ENCODE assay signal across 9 mouse cellular contexts in genomic region chr19:43615074-43615445, GRCm38 (mm10). TPM values are rescaled to one million over a fixed set of nuclear protein-coding genes. Genes with fewer than 3 reads are reported as not detected.
DNase-seq lines count a peak whose midpoint lies in the region; ATAC-seq and TF ChIP-seq lines count a peak whose summit lies in the region.
"Had no signal": no experiment of that assay in that cellular context is flagged by ENCODE, and none has a peak within 500 bp of the region (broad histone marks: within the 10 kb centered on the region; RNA-seq: fewer than 3 reads in every experiment).

No protein-coding gene starts in this region.

- H3K4me1 ChIP-seq in lung, postnatal 0 days (ENCODE audit: insufficient read depth, low read depth, low read length): peaks cover 21% of the 10 kb centered on the region
- H3K4me1 ChIP-seq in forebrain, embryonic 14.5 days (ENCODE audit: control insufficient read depth, insufficient read depth, low read length): peaks cover 12% of the 10 kb centered on the region
- peaks cover 35% of the 10 kb centered on the region for H3K4me1 ChIP-seq in limb, embryonic 13.5 days
- peaks cover 24% of the 10 kb centered on the region for H3K4me1 ChIP-seq in stomach, embryonic 15.5 days
- H3K4me1 ChIP-seq in thymus, adult 2 months (replicated peaks; ENCODE audit: control insufficient read depth, insufficient read depth, low read length): peaks cover 12% of the 10 kb centered on the region; the same call in 1 of the 2 replicates

- TF ChIP-seq CTCF in lung, postnatal 0 days (IDR thresholded peaks at IDR 0.05): no peak
- no peak for TF ChIP-seq CTCF in thymus, adult 2 months (IDR thresholded peaks at IDR 0.05; ENCODE audit: borderline replicate concordance, control insufficient read depth, extremely low read depth, insufficient read depth, low read length, poor library complexity)

- H3K36me3 ChIP-seq in lung, postnatal 0 days (ENCODE audit: insufficient read depth, low read length): no peaks in the 10 kb centered on the region
- no peaks in the 10 kb centered on the region for H3K36me3 ChIP-seq in forebrain, embryonic 14.5 days (ENCODE audit: control insufficient read depth, insufficient read depth, low read length)
- no peaks in the 10 kb centered on the region for H3K36me3 ChIP-seq in limb, embryonic 13.5 days
- no peaks in the 10 kb centered on the region for H3K36me3 ChIP-seq in stomach, embryonic 15.5 days
- no peaks in the 10 kb centered on the region for H3K36me3 ChIP-seq in thymus, adult 2 months (ENCODE audit: control insufficient read depth, insufficient read depth, low read length)

- peak overlapping the region; percentile 15 for H3K4me3 ChIP-seq in lung, postnatal 0 days (ENCODE audit: low read depth, low read length)
- H3K4me3 ChIP-seq in forebrain, embryonic 14.5 days (ENCODE audit: low read depth, low read length): peak overlapping the region; percentile 44
- H3K4me3 ChIP-seq in limb, embryonic 13.5 days: peak overlapping the region; percentile 34
- peak overlapping the region; percentile 41 for H3K4me3 ChIP-seq in stomach, embryonic 15.5 days (replicated peaks)
- H3K4me3 ChIP-seq in thymus, adult 2 months (ENCODE audit: control insufficient read depth, insufficient read depth, low read length): no peak overlapping the region

- TF ChIP-seq POLR2A in thymus, adult 2 months (IDR thresholded peaks at IDR 0.05; ENCODE audit: control insufficient read depth, extremely low read depth, insufficient read depth, low read length, poor library complexity): no peak

- H3K4me2 ChIP-seq in lung, postnatal 0 days (replicated peaks; ENCODE audit: low read depth, low read length): peak overlapping the region; percentile 48
- H3K4me2 ChIP-seq in forebrain, embryonic 14.5 days (ENCODE audit: low read length): peak overlapping the region; percentile 66
- H3K4me2 ChIP-seq in limb, embryonic 13.5 days (replicated peaks): peak overlapping the region; percentile 59
- H3K4me2 ChIP-seq in stomach, embryonic 15.5 days: peak overlapping the region; percentile 52

- peaks cover 95% of the 10 kb centered on the region for H3K27me3 ChIP-seq in lung, postnatal 0 days (replicated peaks; ENCODE audit: insufficient read depth, low read length)
- peaks cover 61% of the 10 kb centered on the region for H3K27me3 ChIP-seq in forebrain, embryonic 14.5 days (replicated peaks; ENCODE audit: control insufficient read depth, insufficient read depth, low read length)
- H3K27me3 ChIP-seq in limb, embryonic 13.5 days: peaks cover 100% of the 10 kb centered on the region
- peaks cover 89% of the 10 kb centered on the region for H3K27me3 ChIP-seq in stomach, embryonic 15.5 days (replicated peaks)
- H3K27me3 ChIP-seq in thymus, adult 2 months (ENCODE audit: control insufficient read depth, insufficient read depth, low read length): peaks cover 65% of the 10 kb centered on the region; the same call in 1 of the 2 replicates

- ATAC-seq in lung, postnatal 0 days: no peak
- ATAC-seq in forebrain, embryonic 14.5 days: peak; percentile 10; the same call in 1 of the 2 replicates
- no peak for ATAC-seq in limb, embryonic 13.5 days (ENCODE audit: low FRiP score, low read depth)
- no peak for ATAC-seq in stomach, embryonic 15.5 days (ENCODE audit: insufficient read depth, low FRiP score, low read depth)

- 3% methylated on average over 19 of the region's 20 CpGs for WGBS in lung, postnatal 0 days
- under 1% methylated on average over 20 of the region's 20 CpGs for WGBS in forebrain, embryonic 14.5 days
- WGBS in limb, embryonic 13.5 days: 1% methylated on average over 20 of the region's 20 CpGs
- WGBS in stomach, embryonic 15.5 days: 2% methylated on average over 19 of the region's 20 CpGs
- 6% methylated on average over 20 of the region's 20 CpGs for WGBS in thymus, adult 2 months

- DNase-seq in lung, postnatal 0 days (ENCODE audit: low spot score): no peak
- no peak for DNase-seq in lung, postnatal 10 days
- peak; percentile 49 for DNase-seq in forebrain, embryonic 14.5 days (ENCODE audit: low spot score)
- DNase-seq in thymus, adult 2 months: no peak
- DNase-seq in cerebellum, postnatal 25 days: no peak
- no peak for DNase-seq in gastrocnemius, adult 8-10 months (ENCODE audit: low spot score in 2 of 2)
- DNase-seq: lung, postnatal 4 days had no signal

- H3K27ac ChIP-seq in lung, postnatal 0 days (ENCODE audit: low read length): no peak overlapping the region
- H3K27ac ChIP-seq in forebrain, embryonic 14.5 days (ENCODE audit: low read depth, low read length): peak overlapping the region; percentile 52
- H3K27ac ChIP-seq in limb, embryonic 13.5 days: no peak overlapping the region
- no peak overlapping the region for H3K27ac ChIP-seq in stomach, embryonic 15.5 days
- no peak overlapping the region for H3K27ac ChIP-seq in thymus, adult 2 months (ENCODE audit: control insufficient read depth, insufficient read depth, low read length)

- no peaks in the 10 kb centered on the region for H3K9me3 ChIP-seq in lung, postnatal 0 days (ENCODE audit: low read length)
- H3K9me3 ChIP-seq in forebrain, embryonic 14.5 days (replicated peaks; ENCODE audit: control insufficient read depth, low read length): no peaks in the 10 kb centered on the region
- no peaks in the 10 kb centered on the region for H3K9me3 ChIP-seq in limb, embryonic 13.5 days
- H3K9me3 ChIP-seq in stomach, embryonic 15.5 days: no peaks in the 10 kb centered on the region

- TF ChIP-seq EP300 in lung, postnatal 0 days (IDR thresholded peaks at IDR 0.05): no peak

- no peak overlapping the region for H3K9ac ChIP-seq in lung, postnatal 0 days (replicated peaks; ENCODE audit: low read depth)
- H3K9ac ChIP-seq in forebrain, embryonic 14.5 days (ENCODE audit: low read length): peak overlapping the region; percentile 69
- H3K9ac ChIP-seq in limb, embryonic 13.5 days: no peak overlapping the region
- H3K9ac ChIP-seq in stomach, embryonic 15.5 days: no peak overlapping the region

RNA-seq across cellular contexts. Expression of gene Nkx2-3, which starts 2.9 kb away (rescaled TPM):
- not detected in 2 replicates for polyA plus RNA-seq in lung, postnatal 0 days (2015; fragmentation: Nextera tagmentation; extraction: Ambion mirVana)
- polyA plus RNA-seq in forebrain, embryonic 14.5 days (2014; fragmentation: Nextera tagmentation; extraction: Ambion mirVana): 4.1 and 4.6 TPM in 2 replicates
- not detected in 2 replicates for polyA plus RNA-seq in limb, embryonic 13.5 days (2015; fragmentation: Nextera tagmentation; extraction: Ambion mirVana)
- 26.3 and 31.4 TPM in 2 replicates for polyA plus RNA-seq in stomach, embryonic 15.5 days (2015; fragmentation: Nextera tagmentation; extraction: Ambion mirVana)
- polyA plus RNA-seq in thymus, adult 2 months (2012; rRNA removed): not detected in 2 replicates
- total RNA-seq in gastrocnemius, adult 8-10 months (2022): not detected

RNA-seq across cellular contexts. Expression of gene Slc25a28, which starts 59.6 kb away (rescaled TPM):
- 11.9 and 13.3 TPM in 2 replicates for polyA plus RNA-seq in lung, postnatal 0 days (2015; fragmentation: Nextera tagmentation; extraction: Ambion mirVana)
- polyA plus RNA-seq in forebrain, embryonic 14.5 days (2014; fragmentation: Nextera tagmentation; extraction: Ambion mirVana): 12.0 and 12.3 TPM in 2 replicates
- polyA plus RNA-seq in limb, embryonic 13.5 days (2015; fragmentation: Nextera tagmentation; extraction: Ambion mirVana): 12.2 and 14.2 TPM in 2 replicates
- polyA plus RNA-seq in stomach, embryonic 15.5 days (2015; fragmentation: Nextera tagmentation; extraction: Ambion mirVana): 15.8 and 15.9 TPM in 2 replicates
- 80.5 and 88.7 TPM in 2 replicates for polyA plus RNA-seq in thymus, adult 2 months (2012; rRNA removed)
- 10 to 100 TPM; 26.4 to 36.4 (median 31.5) TPM for total RNA-seq in gastrocnemius, adult 8-10 months (2022)
